ENCODE assay signal across 8 mouse cellular contexts in the genomic region with DNA sequence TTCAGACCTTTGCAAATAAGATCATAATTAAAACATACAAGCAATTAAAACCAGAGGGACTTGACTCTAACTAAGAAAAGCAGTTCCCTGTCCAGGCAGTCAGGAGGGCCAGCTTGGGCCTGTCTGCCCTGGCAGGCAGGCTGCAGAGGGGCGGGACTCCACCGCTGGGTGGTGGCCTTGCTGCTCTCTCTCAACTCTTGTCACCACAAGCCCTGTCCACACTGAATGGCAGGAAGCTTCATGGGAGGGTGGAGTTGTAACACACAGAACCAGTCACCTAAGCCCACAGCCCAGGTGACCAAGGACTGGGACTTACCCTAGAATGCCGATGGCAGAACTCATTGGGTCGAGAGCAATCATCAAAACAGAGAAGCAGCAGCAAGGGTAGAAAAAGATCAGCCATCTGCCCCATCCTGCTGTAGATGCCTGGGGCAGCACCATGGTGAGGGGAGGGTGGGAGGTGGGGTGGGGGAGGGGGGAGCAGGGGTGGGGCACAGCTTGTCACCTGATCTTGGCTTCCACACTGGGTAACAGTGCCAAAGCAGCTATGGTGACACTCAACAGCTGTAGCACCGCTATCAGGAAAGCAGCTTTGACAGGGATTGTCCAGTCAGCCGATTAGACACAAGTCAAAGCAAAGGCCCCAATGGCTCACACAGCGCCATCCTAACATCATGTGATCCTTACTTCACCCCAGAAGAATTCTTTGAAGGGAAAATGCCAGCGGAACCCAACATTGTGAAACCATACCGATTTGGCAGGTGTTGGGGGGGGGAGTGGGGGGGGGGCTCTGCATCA. TPM values are rescaled to one million over a fixed set of nuclear protein-coding genes. Genes with fewer than 3 reads are reported as not detected.
DNase-seq lines count a peak whose midpoint lies in the region; ATAC-seq and TF ChIP-seq lines count a peak whose summit lies in the region.

No protein-coding gene starts in this region.

- H3K27me3 ChIP-seq in hindbrain, postnatal 0 days (ENCODE audit: insufficient read depth, low read length): no peaks in the 10 kb centered on the region
- peaks cover 48% of the 10 kb centered on the region for H3K27me3 ChIP-seq in forebrain, embryonic 12.5 days

- H3K4me3 ChIP-seq in layer of hippocampus, adult 2 months: peak overlapping the region; percentile 9; the same call in 1 of the 2 replicates
- H3K4me3 ChIP-seq in gastrocnemius, adult 2 months: peak overlapping the region; percentile 79
- no peak overlapping the region; the same call in 1 of the 2 replicates for H3K4me3 ChIP-seq in hindbrain, postnatal 0 days (ENCODE audit: low read length)
- H3K4me3 ChIP-seq in forebrain, embryonic 12.5 days (replicated peaks): no peak overlapping the region

- peak; percentile 27; the same call in 1 of the 2 replicates for TF ChIP-seq CTCF in layer of hippocampus, adult 2 months (conservative IDR thresholded peaks at IDR 0.05)
- peak; percentile 10; the same call in 1 of the 2 replicates for TF ChIP-seq CTCF in gastrocnemius, adult 2 months (IDR thresholded peaks at IDR 0.05)
- no peak for TF ChIP-seq CTCF in hindbrain, postnatal 0 days (IDR thresholded peaks at IDR 0.05; ENCODE audit: low read depth)

- no peaks in the 10 kb centered on the region for H3K9me3 ChIP-seq in hindbrain, postnatal 0 days (ENCODE audit: low read length)
- no peaks in the 10 kb centered on the region for H3K9me3 ChIP-seq in forebrain, embryonic 12.5 days

- no peaks in the 10 kb centered on the region for H3K36me3 ChIP-seq in hindbrain, postnatal 0 days (ENCODE audit: insufficient read depth, low read length)
- no peaks in the 10 kb centered on the region for H3K36me3 ChIP-seq in forebrain, embryonic 12.5 days (replicated peaks)

- intact Hi-C loops in gastrocnemius, adult 2 months (cut with DNase I): loop anchor here (5.0 kb wide), 1 partner anchor 40 kb away; no protein-coding TSS in a partner anchor

- peak overlapping the region; percentile 78 for H3K4me2 ChIP-seq in hindbrain, postnatal 0 days (ENCODE audit: low read depth, low read length)
- no peak overlapping the region for H3K4me2 ChIP-seq in forebrain, embryonic 12.5 days

- DNase-seq in layer of hippocampus, adult 2 months (ENCODE audit: low spot score in 2 of 2): no peak
- no peak for DNase-seq in layer of hippocampus, postnatal 25 days (ENCODE audit: extremely low spot score in 1 of 2, low spot score in 1 of 2)
- peak; percentile 72 for DNase-seq in gastrocnemius, adult 2 months
- DNase-seq in hindbrain, postnatal 0 days (ENCODE audit: low spot score): peak; percentile 29
- DNase-seq in lung, postnatal 14 days: peak; percentile 68
- DNase-seq in left cerebral cortex, adult 9 months (ENCODE audit: low spot score in 2 of 2): no peak
- no peak for DNase-seq in thymus, postnatal 25 days

- ATAC-seq in hindbrain, postnatal 0 days: 0 out of 2 replicates have a peak, but pooled peaks have one; percentile 13
- ATAC-seq in forebrain, embryonic 12.5 days (ENCODE audit: low FRiP score): no peak

- 44% methylated on average over 7 of the region's 9 CpGs for WGBS in hindbrain, postnatal 0 days
- 59% methylated on average over 9 of the region's 9 CpGs for WGBS in forebrain, embryonic 12.5 days

- peaks cover 22% of the 10 kb centered on the region for H3K4me1 ChIP-seq in hindbrain, postnatal 0 days (ENCODE audit: insufficient read depth, low read length)
- peaks cover 12% of the 10 kb centered on the region for H3K4me1 ChIP-seq in forebrain, embryonic 12.5 days

- H3K9ac ChIP-seq in hindbrain, postnatal 0 days (replicated peaks; ENCODE audit: low read length): no peak overlapping the region
- no peak overlapping the region for H3K9ac ChIP-seq in forebrain, embryonic 12.5 days

- no peak overlapping the region for H3K27ac ChIP-seq in layer of hippocampus, adult 2 months
- H3K27ac ChIP-seq in gastrocnemius, adult 2 months: peak overlapping the region; percentile 95
- H3K27ac ChIP-seq in hindbrain, postnatal 0 days: no peak overlapping the region
- H3K27ac ChIP-seq in forebrain, embryonic 12.5 days: no peak overlapping the region

RNA-seq across cellular contexts. Expression of gene Gas6, which starts 1.9 kb away (rescaled TPM):
- 10 to 100 TPM; 81.2 to 85.1 TPM for total RNA-seq in layer of hippocampus, adult 2 months (2021)
- total RNA-seq in layer of hippocampus, postnatal 25 days (2021): 10 to 100 TPM; 89.4 to 94.4 TPM
- total RNA-seq in gastrocnemius, adult 2 months (2021): 10 to 100 TPM; 63.4 to 87.3 TPM
- total RNA-seq in hindbrain, postnatal 0 days (2014; rRNA removed): 89.0 and 91.2 TPM in 2 replicates
- polyA plus RNA-seq in hindbrain, postnatal 0 days (2015; fragmentation: Nextera tagmentation; extraction: Ambion mirVana): 77.9 and 78.4 TPM in 2 replicates
- 10.0 and 13.9 TPM in 2 replicates for polyA plus RNA-seq in forebrain, embryonic 12.5 days (2016; fragmentation: Nextera tagmentation; extraction: Ambion mirVana)

RNA-seq across cellular contexts. Expression of gene Tmem255b, which starts 57.4 kb away (rescaled TPM):
- 1 to 10 TPM; 5.2 TPM for total RNA-seq in layer of hippocampus, adult 2 months (2021)
- 1 to 10 TPM; 5.7 to 7.4 TPM for total RNA-seq in layer of hippocampus, postnatal 25 days (2021)
- total RNA-seq in gastrocnemius, adult 2 months (2021): 1 to 10 TPM; 2.6 to 3.1 TPM
- 1.6 and 5.9 TPM in 2 replicates for total RNA-seq in hindbrain, postnatal 0 days (2014; rRNA removed)
- 4.3 and 4.6 TPM in 2 replicates for polyA plus RNA-seq in hindbrain, postnatal 0 days (2015; fragmentation: Nextera tagmentation; extraction: Ambion mirVana)
- 0.27 TPM in 1 of 2 replicates, not detected in the other for polyA plus RNA-seq in forebrain, embryonic 12.5 days (2016; fragmentation: Nextera tagmentation; extraction: Ambion mirVana)

Comparison
In these comparisons a context has a peak if more than half of its experiments do, and no peak if none do; other contexts are left out.
1. DNase-seq: peak in gastrocnemius, adult 2 months (single experiment), hindbrain, postnatal 0 days (single experiment) and lung, postnatal 14 days (single experiment); none in layer of hippocampus, adult 2 months (0 of 2), layer of hippocampus, postnatal 25 days (0 of 2), left cerebral cortex, adult 9 months (0 of 2) and thymus, postnatal 25 days (single experiment).
2. H3K4me3 ChIP-seq: peak in layer of hippocampus, adult 2 months (single experiment) and gastrocnemius, adult 2 months (single experiment); none in hindbrain, postnatal 0 days (single experiment) and forebrain, embryonic 12.5 days (single experiment).